Mouse (Mus musculus): ENCODE data around the gene Grn. TPM values are rescaled to one million over a fixed set of nuclear protein-coding genes. Genes with fewer than 3 reads are reported as not detected.
"Not testable (repeated sequence)": the region's sequence is repeated elsewhere in the genome, so short reads cannot be mapped to it uniquely, and the experiment has no call there.

Gene Grn
- polyA plus RNA-seq, 1 experiment from 2014 or later = 172 TPM

- H3K9ac ChIP-seq = no peak overlapping the region
- no peak overlapping the region for H3K4me3 ChIP-seq (replicated peaks)
- WGBS = 72% methylated on average over 18 of the region's 18 CpGs
- H3K27me3 ChIP-seq = peaks cover 18% of the 10 kb centered on the region
- no peaks in the 10 kb centered on the region for H3K9me3 ChIP-seq (replicated peaks)
- H3K4me2 ChIP-seq = peak overlapping the region; percentile 20; the same call in 1 of the 2 replicates
- ATAC-seq (replicated peaks; ENCODE audit: low FRiP score) = no peak
- no peak overlapping the region for H3K27ac ChIP-seq
- peaks cover 63% of the 10 kb centered on the region for H3K4me1 ChIP-seq
- H3K36me3 ChIP-seq = peaks cover 32% of the 10 kb centered on the region
Measured at GRCm38 (mm10) chr11:102404161-102405010, 25.7 kb upstream of the Grn start.

GRCm38 (mm10) chr11:102405544-102406285, 24.4 kb upstream of the Grn start:
- Histone ChIP-seq H3K4me2 (peak overlapping the region; percentile 80), H3K27me3 (peaks cover 5% of the 10 kb centered on the region), H3K4me1 (peaks cover 56% of the 10 kb centered on the region), H3K9ac (peak overlapping the region; percentile 89), H3K4me3 (replicated peaks) (peak overlapping the region; percentile 80), H3K27ac (no peak overlapping the region), H3K36me3 (peaks cover 32% of the 10 kb centered on the region), H3K9me3 (replicated peaks) (no peaks in the 10 kb centered on the region)
- ATAC-seq (replicated peaks; ENCODE audit: low FRiP score) = no peak
- 85% methylated on average over 11 of the region's 11 CpGs for WGBS

GRCm38 (mm10) chr11:102406401-102406800, 23.7 kb upstream of the Grn start:
- Histone ChIP-seq H3K4me3 (replicated peaks) (peak overlapping the region; percentile 80), H3K27ac (peak overlapping the region; percentile 95), H3K27me3 (no peaks in the 10 kb centered on the region; the same call in 1 of the 2 replicates), H3K4me1 (peaks cover 56% of the 10 kb centered on the region), H3K9me3 (replicated peaks) (no peaks in the 10 kb centered on the region), H3K9ac (peak overlapping the region; percentile 89), H3K36me3 (peaks cover 32% of the 10 kb centered on the region), H3K4me2 (peak overlapping the region; percentile 80)
- ATAC-seq (replicated peaks; ENCODE audit: low FRiP score) = no peak
- 12% methylated on average over 3 of the region's 3 CpGs for WGBS

DNA sequence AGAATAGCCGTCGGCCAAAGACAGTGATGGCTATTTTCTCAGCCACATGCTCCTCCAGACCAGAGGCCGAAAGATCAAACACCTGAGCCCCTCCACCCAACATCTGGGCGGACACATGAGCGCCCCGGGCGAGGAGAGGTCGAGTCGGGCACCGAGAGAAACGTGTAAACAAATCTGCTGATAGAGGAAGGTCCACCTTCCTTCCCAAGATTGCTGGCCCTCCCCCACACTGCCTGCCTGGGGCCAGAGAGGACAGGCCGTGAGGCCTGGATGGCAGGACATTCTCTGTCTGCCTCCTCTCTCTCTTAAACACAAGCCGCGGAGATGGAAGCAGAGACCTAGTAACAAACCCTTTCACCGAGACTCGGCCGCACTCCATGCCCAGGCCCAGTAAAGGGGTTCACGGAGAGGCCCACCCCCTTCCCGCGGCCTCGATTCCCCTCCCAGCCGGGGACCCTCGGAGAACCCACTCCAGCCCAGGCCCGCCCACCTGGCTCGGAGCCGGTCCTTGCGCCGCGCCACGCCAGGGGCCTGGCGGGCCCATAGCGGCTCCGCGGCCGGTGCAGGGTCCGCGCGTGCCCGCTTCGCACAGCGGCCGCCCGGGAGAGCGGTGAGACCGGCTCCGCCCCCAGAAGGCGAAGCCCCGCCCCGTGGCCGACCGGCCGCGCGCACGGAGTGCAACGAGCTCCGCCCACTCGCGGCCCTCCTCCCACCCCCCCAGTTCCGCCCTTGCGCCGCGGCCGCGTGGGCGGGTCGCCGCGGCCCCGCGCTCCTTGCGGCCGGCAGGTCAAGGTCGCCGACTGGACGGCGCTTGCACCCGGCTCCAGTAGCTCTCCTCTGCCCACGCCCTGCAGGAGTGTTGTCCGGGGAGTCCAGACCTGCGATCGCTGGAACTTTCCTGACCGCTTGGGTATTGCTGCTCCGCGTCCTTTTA, 22.9 kb upstream of the Grn start:
- peak; percentile 74 for ATAC-seq (replicated peaks; ENCODE audit: low FRiP score)
- peaks cover 29% of the 10 kb centered on the region for H3K36me3 ChIP-seq

GRCm38 (mm10) chr11:102407834-102408215, 22.3 kb upstream of the Grn start, which contains the start of gene Slc25a39:
Gene Slc25a39 (minus strand): TSS chr11:102407946.
- WGBS = under 1% methylated on average over 19 of the region's 19 CpGs
- peak; percentile 7; the same call in 1 of the 2 replicates for ATAC-seq (replicated peaks; ENCODE audit: low FRiP score)
- Histone ChIP-seq H3K9ac (peak within 1 kb of the TSS; percentile 89), H3K4me2 (peak within 1 kb of the TSS; percentile 80), H3K27ac (peak within 1 kb of the TSS; percentile 95), H3K36me3 (peaks cover 23% of the 10 kb centered on the region), H3K27me3 (no peaks in the 10 kb centered on the region), H3K4me1 (peaks cover 55% of the 10 kb centered on the region), H3K9me3 (replicated peaks) (no peaks in the 10 kb centered on the region), H3K4me3 (replicated peaks) (peak within 1 kb of the TSS; percentile 80)

More for the DNA sequence above, 22.9 kb upstream of the Grn start:
- Histone ChIP-seq H3K4me1 (peaks cover 56% of the 10 kb centered on the region), H3K27ac (peak overlapping the region; percentile 95), H3K4me3 (replicated peaks) (peak overlapping the region; percentile 80), H3K9ac (peak overlapping the region; percentile 89), H3K27me3 (no peaks in the 10 kb centered on the region), H3K4me2 (peak overlapping the region; percentile 80), H3K9me3 (replicated peaks) (no peaks in the 10 kb centered on the region)
- WGBS = under 1% methylated on average over 85 of the region's 85 CpGs

- ATAC-seq (replicated peaks; ENCODE audit: low FRiP score) = peak; percentile 92
- Histone ChIP-seq H3K27me3 (no peaks in the 10 kb centered on the region), H3K27ac (peak overlapping the region; percentile 95), H3K4me2 (peak overlapping the region; percentile 80), H3K9ac (peak overlapping the region; percentile 89), H3K36me3 (peaks cover 17% of the 10 kb centered on the region), H3K9me3 (replicated peaks) (no peaks in the 10 kb centered on the region), H3K4me1 (peaks cover 55% of the 10 kb centered on the region), H3K4me3 (replicated peaks) (peak overlapping the region; percentile 80)
- under 1% methylated on average over 32 of the region's 32 CpGs for WGBS
Measured at GRCm38 (mm10) chr11:102408344-102408876, 21.7 kb upstream of the Grn start.

- peaks cover 54% of the 10 kb centered on the region for H3K4me1 ChIP-seq
- peaks cover 10% of the 10 kb centered on the region for H3K36me3 ChIP-seq
- peak overlapping the region; percentile 42; the same call in 1 of the 2 replicates for H3K9ac ChIP-seq
- no peaks in the 10 kb centered on the region for H3K9me3 ChIP-seq (replicated peaks)
- 35% methylated on average over 15 of the region's 15 CpGs for WGBS
- no peaks in the 10 kb centered on the region for H3K27me3 ChIP-seq
- peak overlapping the region; percentile 95 for H3K27ac ChIP-seq
- H3K4me3 ChIP-seq (replicated peaks) = peak overlapping the region; percentile 80
- H3K4me2 ChIP-seq = peak overlapping the region; percentile 80
- 0 out of 2 replicates have a peak, but pooled peaks have one; percentile 0 for ATAC-seq (replicated peaks; ENCODE audit: low FRiP score)
Measured at GRCm38 (mm10) chr11:102408888-102409794, 21.0 kb upstream of the Grn start.

GRCm38 (mm10) chr11:102409795-102410330, 20.3 kb upstream of the Grn start:
- Histone ChIP-seq H3K4me3 (replicated peaks) (no peak overlapping the region), H3K27me3 (no peaks in the 10 kb centered on the region), H3K27ac (peak overlapping the region; percentile 95), H3K9ac (no peak overlapping the region), H3K4me2 (no peak overlapping the region), H3K4me1 (peaks cover 49% of the 10 kb centered on the region), H3K9me3 (replicated peaks) (no peaks in the 10 kb centered on the region), H3K36me3 (peaks cover 2% of the 10 kb centered on the region; the same call in 1 of the 2 replicates)
- 82% methylated on average over 3 of the region's 3 CpGs for WGBS
- no peak for ATAC-seq (replicated peaks; ENCODE audit: low FRiP score)

- H3K36me3 ChIP-seq; H3K9me3 ChIP-seq (replicated peaks); H3K27me3 ChIP-seq; H3K4me3 ChIP-seq (replicated peaks); H3K27ac ChIP-seq; H3K9ac ChIP-seq; ATAC-seq (replicated peaks; ENCODE audit: low FRiP score); H3K4me2 ChIP-seq: not testable (repeated sequence)
- WGBS = 98% methylated on average over 3 of the region's 3 CpGs
- H3K4me1 ChIP-seq = peaks cover 44% of the 10 kb centered on the region
Measured at GRCm38 (mm10) chr11:102410345-102410744, 19.8 kb upstream of the Grn start.

DNA sequence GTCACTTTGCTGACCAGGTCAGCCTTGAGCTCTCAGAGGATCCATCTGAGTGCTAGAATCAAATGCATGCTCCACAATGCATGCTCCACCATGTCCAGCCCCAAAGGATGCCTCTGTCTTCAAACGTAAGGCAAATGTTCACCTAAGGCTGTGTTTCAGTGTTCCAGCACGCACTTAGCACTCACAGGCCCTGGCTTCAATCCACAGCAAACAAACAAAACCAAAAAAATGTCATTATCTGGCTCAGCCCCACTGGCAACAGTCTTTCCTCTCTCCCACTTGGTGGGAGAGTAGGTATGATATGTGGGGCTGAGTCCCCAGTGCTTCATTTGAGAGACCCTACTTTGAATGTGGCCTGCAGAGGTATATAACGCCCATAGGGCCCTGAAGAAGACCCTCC, 19.1 kb upstream of the Grn start:
- ATAC-seq (replicated peaks; ENCODE audit: low FRiP score) = no peak
- Histone ChIP-seq H3K4me3 (replicated peaks) (no peak overlapping the region), H3K27me3 (no peaks in the 10 kb centered on the region), H3K4me1 (peaks cover 37% of the 10 kb centered on the region), H3K9me3 (replicated peaks) (no peaks in the 10 kb centered on the region), H3K4me2 (no peak overlapping the region), H3K9ac (peak overlapping the region; percentile 31; the same call in 1 of the 2 replicates), H3K27ac (0 out of 2 replicates have a peak overlapping the region, but pooled peaks have one; percentile 48), H3K36me3 (no peaks in the 10 kb centered on the region)
- 67% methylated on average over 3 of the region's 3 CpGs for whole genome bisulfite sequencing

Data from kidney, embryonic 15.5 days (tissue).